Mouse (Mus musculus): ENCODE data around the gene Lkaaear1. TPM values are rescaled to one million over a fixed set of nuclear protein-coding genes. Genes with fewer than 3 reads are reported as not detected.

The Lkaaear1 gene
- not detected in 2 replicates for polyA plus RNA-seq (2014; fragmentation: Nextera tagmentation; extraction: Ambion mirVana)

GRCm38 (mm10) chr2:181698241-181698640 lies at the start of gene Lkaaear1:
Gene Lkaaear1 (minus strand): TSS chr2:181698442.
- H3K4me3 ChIP-seq (ENCODE audit: low read depth, low read length): no peak within 1 kb of the TSS
- H3K36me3 ChIP-seq (ENCODE audit: control insufficient read depth, insufficient read depth, low read length): no peaks in the 10 kb centered on the region
- no peaks in the 10 kb centered on the region for H3K27me3 ChIP-seq (ENCODE audit: control insufficient read depth, insufficient read depth, low read length)
- H3K27ac ChIP-seq (replicated peaks; ENCODE audit: low read depth, low read length): no peak within 1 kb of the TSS
- H3K9ac ChIP-seq (ENCODE audit: low read length): no peak within 1 kb of the TSS
- ATAC-seq (ENCODE audit: insufficient number of reproducible peaks, low FRiP score, low TSS enrichment, low read depth) (no peak), DNase-seq (ENCODE audit: low spot score) (no peak)
- no peak within 1 kb of the TSS for H3K4me2 ChIP-seq (ENCODE audit: low read depth, severe bottlenecking)
- H3K4me1 ChIP-seq (ENCODE audit: control insufficient read depth, insufficient read depth, low read length): no peaks in the 10 kb centered on the region
- no peaks in the 10 kb centered on the region for H3K9me3 ChIP-seq (ENCODE audit: control insufficient read depth, low read length)
- WGBS: 43% methylated on average over 5 of the region's 5 CpGs

DNA sequence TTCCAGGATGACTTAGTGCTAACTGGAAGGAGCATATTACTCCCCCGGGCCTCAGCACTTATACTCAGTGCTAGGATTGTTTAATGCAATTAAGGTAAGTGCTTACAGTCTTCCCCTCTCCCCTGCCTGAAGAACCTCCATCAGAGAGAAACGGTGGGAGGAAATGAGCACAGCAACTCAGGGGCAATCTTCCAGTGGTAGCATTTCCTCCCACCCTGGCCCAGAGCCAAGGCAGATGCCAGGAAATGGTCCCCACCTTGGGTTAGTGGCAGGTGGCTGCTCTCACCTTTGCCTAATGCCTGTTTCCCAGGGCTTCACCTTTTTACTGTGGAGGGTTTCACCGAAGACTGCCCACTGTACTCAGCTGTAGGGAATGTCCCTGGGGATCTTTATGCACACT lies 31.8 kb upstream of the Lkaaear1 start:
- 63% methylated on average over 3 of the region's 3 CpGs for WGBS
- Histone ChIP-seq H3K27ac (replicated peaks; ENCODE audit: low read depth, low read length) (no peak overlapping the region), H3K9me3 (ENCODE audit: control insufficient read depth, low read length) (no peaks in the 10 kb centered on the region), H3K36me3 (ENCODE audit: control insufficient read depth, insufficient read depth, low read length) (no peaks in the 10 kb centered on the region), H3K9ac (ENCODE audit: low read length) (no peak overlapping the region), H3K4me3 (ENCODE audit: low read depth, low read length) (no peak overlapping the region), H3K4me1 (ENCODE audit: control insufficient read depth, insufficient read depth, low read length) (no peaks in the 10 kb centered on the region), H3K4me2 (ENCODE audit: low read depth, severe bottlenecking) (no peak overlapping the region), H3K27me3 (ENCODE audit: control insufficient read depth, insufficient read depth, low read length) (no peaks in the 10 kb centered on the region)
- no peak for ATAC-seq (ENCODE audit: insufficient number of reproducible peaks, low FRiP score, low TSS enrichment, low read depth)
- DNase-seq (ENCODE audit: low spot score): no peak

GRCm38 (mm10) chr2:181727659-181728262 lies 29.5 kb upstream of the Lkaaear1 start:
- no peak for DNase-seq (ENCODE audit: low spot score)
- no peaks in the 10 kb centered on the region for H3K36me3 ChIP-seq (ENCODE audit: control insufficient read depth, insufficient read depth, low read length)
- no peak overlapping the region for H3K4me3 ChIP-seq (ENCODE audit: low read depth, low read length)
- no peak overlapping the region for H3K4me2 ChIP-seq (ENCODE audit: low read depth, severe bottlenecking)
- H3K27me3 ChIP-seq (ENCODE audit: control insufficient read depth, insufficient read depth, low read length): no peaks in the 10 kb centered on the region
- no peaks in the 10 kb centered on the region for H3K4me1 ChIP-seq (ENCODE audit: control insufficient read depth, insufficient read depth, low read length)
- no peak overlapping the region for H3K27ac ChIP-seq (replicated peaks; ENCODE audit: low read depth, low read length)
- H3K9ac ChIP-seq (ENCODE audit: low read length): no peak overlapping the region
- 59% methylated on average over 9 of the region's 9 CpGs for whole genome bisulfite sequencing
- ATAC-seq (ENCODE audit: insufficient number of reproducible peaks, low FRiP score, low TSS enrichment, low read depth): no peak
- H3K9me3 ChIP-seq (ENCODE audit: control insufficient read depth, low read length): no peaks in the 10 kb centered on the region

GRCm38 (mm10) chr2:181722213-181722612 lies 24.0 kb upstream of the Lkaaear1 start:
- no peaks in the 10 kb centered on the region for H3K4me1 ChIP-seq (ENCODE audit: control insufficient read depth, insufficient read depth, low read length)
- no peak overlapping the region for H3K27ac ChIP-seq (replicated peaks; ENCODE audit: low read depth, low read length)
- no peaks in the 10 kb centered on the region for H3K36me3 ChIP-seq (ENCODE audit: control insufficient read depth, insufficient read depth, low read length)
- no peak overlapping the region for H3K4me2 ChIP-seq (ENCODE audit: low read depth, severe bottlenecking)
- H3K9me3 ChIP-seq (ENCODE audit: control insufficient read depth, low read length): no peaks in the 10 kb centered on the region
- ATAC-seq (ENCODE audit: insufficient number of reproducible peaks, low FRiP score, low TSS enrichment, low read depth) (no peak), DNase-seq (ENCODE audit: low spot score) (peak; percentile 62)
- H3K4me3 ChIP-seq (ENCODE audit: low read depth, low read length): no peak overlapping the region
- 11% methylated on average over 3 of the region's 3 CpGs for WGBS
- no peak overlapping the region for H3K9ac ChIP-seq (ENCODE audit: low read length)
- no peaks in the 10 kb centered on the region for H3K27me3 ChIP-seq (ENCODE audit: control insufficient read depth, insufficient read depth, low read length)

GRCm38 (mm10) chr2:181721200-181721599 lies 23.0 kb upstream of the Lkaaear1 start:
- no peaks in the 10 kb centered on the region for H3K4me1 ChIP-seq (ENCODE audit: control insufficient read depth, insufficient read depth, low read length)
- H3K27me3 ChIP-seq (ENCODE audit: control insufficient read depth, insufficient read depth, low read length): no peaks in the 10 kb centered on the region
- ATAC-seq (ENCODE audit: insufficient number of reproducible peaks, low FRiP score, low TSS enrichment, low read depth): no peak

GRCm38 (mm10) chr2:181720061-181720460 lies 21.8 kb upstream of the Lkaaear1 start:
- no peak overlapping the region for H3K27ac ChIP-seq (replicated peaks; ENCODE audit: low read depth, low read length)
- ATAC-seq (ENCODE audit: insufficient number of reproducible peaks, low FRiP score, low TSS enrichment, low read depth) (no peak), DNase-seq (ENCODE audit: low spot score) (no peak)
- no peaks in the 10 kb centered on the region for H3K4me1 ChIP-seq (ENCODE audit: control insufficient read depth, insufficient read depth, low read length)
- no peaks in the 10 kb centered on the region for H3K36me3 ChIP-seq (ENCODE audit: control insufficient read depth, insufficient read depth, low read length)
- H3K9ac ChIP-seq (ENCODE audit: low read length): no peak overlapping the region
- no peak overlapping the region for H3K4me2 ChIP-seq (ENCODE audit: low read depth, severe bottlenecking)
- H3K9me3 ChIP-seq (ENCODE audit: control insufficient read depth, low read length): no peaks in the 10 kb centered on the region
- no peak overlapping the region for H3K4me3 ChIP-seq (ENCODE audit: low read depth, low read length)
- WGBS: 37% methylated on average over 3 of the region's 3 CpGs
- H3K27me3 ChIP-seq (ENCODE audit: control insufficient read depth, insufficient read depth, low read length): no peaks in the 10 kb centered on the region

More at GRCm38 (mm10) chr2:181721200-181721599, 23.0 kb upstream of the Lkaaear1 start:
- Histone ChIP-seq H3K9ac (ENCODE audit: low read length) (no peak overlapping the region), H3K4me3 (ENCODE audit: low read depth, low read length) (no peak overlapping the region), H3K36me3 (ENCODE audit: control insufficient read depth, insufficient read depth, low read length) (no peaks in the 10 kb centered on the region), H3K27ac (replicated peaks; ENCODE audit: low read depth, low read length) (no peak overlapping the region), H3K9me3 (ENCODE audit: control insufficient read depth, low read length) (no peaks in the 10 kb centered on the region), H3K4me2 (ENCODE audit: low read depth, severe bottlenecking) (no peak overlapping the region)
- no peak for DNase-seq (ENCODE audit: low spot score)

GRCm38 (mm10) chr2:181716991-181717390 lies 18.7 kb upstream of the Lkaaear1 start:
- Histone ChIP-seq H3K27me3 (ENCODE audit: control insufficient read depth, insufficient read depth, low read length) (no peaks in the 10 kb centered on the region; the same call in 1 of the 2 replicates), H3K27ac (replicated peaks; ENCODE audit: low read depth, low read length) (no peak overlapping the region), H3K36me3 (ENCODE audit: control insufficient read depth, insufficient read depth, low read length) (no peaks in the 10 kb centered on the region), H3K4me1 (ENCODE audit: control insufficient read depth, insufficient read depth, low read length) (0 out of 2 replicates have a peak, but pooled peaks cover 2% of the 10 kb centered on the region), H3K4me3 (ENCODE audit: low read depth, low read length) (no peak overlapping the region), H3K9ac (ENCODE audit: low read length) (no peak overlapping the region), H3K4me2 (ENCODE audit: low read depth, severe bottlenecking) (no peak overlapping the region), H3K9me3 (ENCODE audit: control insufficient read depth, low read length) (no peaks in the 10 kb centered on the region)
- DNase-seq (ENCODE audit: low spot score) (no peak), ATAC-seq (ENCODE audit: insufficient number of reproducible peaks, low FRiP score, low TSS enrichment, low read depth) (no peak)
- WGBS: 83% methylated on average over 3 of the region's 3 CpGs

GRCm38 (mm10) chr2:181715382-181715781 lies 17.1 kb upstream of the Lkaaear1 start:
- Histone ChIP-seq H3K4me2 (ENCODE audit: low read depth, severe bottlenecking) (peak overlapping the region; percentile 24; the same call in 1 of the 2 replicates), H3K9me3 (ENCODE audit: control insufficient read depth, low read length) (no peaks in the 10 kb centered on the region), H3K36me3 (ENCODE audit: control insufficient read depth, insufficient read depth, low read length) (no peaks in the 10 kb centered on the region), H3K9ac (ENCODE audit: low read length) (no peak overlapping the region), H3K4me3 (ENCODE audit: low read depth, low read length) (no peak overlapping the region), H3K27ac (replicated peaks; ENCODE audit: low read depth, low read length) (no peak overlapping the region), H3K4me1 (ENCODE audit: control insufficient read depth, insufficient read depth, low read length) (0 out of 2 replicates have a peak, but pooled peaks cover 2% of the 10 kb centered on the region), H3K27me3 (ENCODE audit: control insufficient read depth, insufficient read depth, low read length) (no peaks in the 10 kb centered on the region; the same call in 1 of the 2 replicates)
- 89% methylated on average over 3 of the region's 3 CpGs for WGBS
- no peak for ATAC-seq (ENCODE audit: insufficient number of reproducible peaks, low FRiP score, low TSS enrichment, low read depth)
- no peak for DNase-seq (ENCODE audit: low spot score)

All from limb, embryonic 11.5 days (tissue).